Mouse (Mus musculus): ENCODE data around the gene Nphp4. TPM values are rescaled to one million over a fixed set of nuclear protein-coding genes. Genes with fewer than 3 reads are reported as not detected.

The Nphp4 gene
- polyA plus RNA-seq, 1 experiment = 2.3 TPM

- no peaks in the 10 kb centered on the region for H3K36me3 ChIP-seq (ENCODE audit: control insufficient read depth, insufficient read depth)
- TF ChIP-seq REST (IDR thresholded peaks at IDR 0.05; ENCODE audit: insufficient read depth, insufficient read length) (no peak), MYOG (IDR thresholded peaks at IDR 0.05; ENCODE audit: control insufficient read depth in 1 of 3, insufficient read depth in 1 of 3, insufficient read length in 2 of 3, low read depth in 2 of 3) (no peak), TCF12 (IDR thresholded peaks at IDR 0.05; ENCODE audit: insufficient read depth, poor library complexity, severe bottlenecking) (no peak), POLR2A (IDR thresholded peaks at IDR 0.05; ENCODE audit: insufficient read length, low read depth) (no peak), MYOD1 (IDR thresholded peaks at IDR 0.05; ENCODE audit: control insufficient read depth in 1 of 3, insufficient read length in 2 of 3, low read depth in 2 of 3) (no peak), MAX (IDR thresholded peaks at IDR 0.05; ENCODE audit: low read depth) (no peak), USF1 (IDR thresholded peaks at IDR 0.05; ENCODE audit: low read depth) (no peak), CEBPB (IDR thresholded peaks at IDR 0.05; ENCODE audit: insufficient read depth, poor library complexity, severe bottlenecking) (no peak), E2F4 (IDR thresholded peaks at IDR 0.05; ENCODE audit: insufficient read depth) (no peak), TCF3 (IDR thresholded peaks at IDR 0.05; ENCODE audit: insufficient read length, low read depth) (no peak), SRF (IDR thresholded peaks at IDR 0.05; ENCODE audit: control insufficient read depth, insufficient read length, low read depth) (no peak), POLR2AphosphoS2 (IDR thresholded peaks at IDR 0.05; ENCODE audit: insufficient read length, low read depth) (no peak)
- H3K27me3 ChIP-seq (ENCODE audit: control insufficient read depth, insufficient read depth, insufficient read length) = no peaks in the 10 kb centered on the region
- no peak overlapping the region for H3K4me3 ChIP-seq
- no peak overlapping the region for H3ac ChIP-seq (ENCODE audit: control insufficient read depth, insufficient read length)
- H3K4me2 ChIP-seq (ENCODE audit: low read depth) = no peak overlapping the region
- H3K79me2 ChIP-seq (ENCODE audit: control insufficient read depth, insufficient read depth) = no peaks in the 10 kb centered on the region
These were observed 132.7 kb downstream of the Nphp4 start for GRCm38 (mm10) chr4:152609196-152609595.

DNA sequence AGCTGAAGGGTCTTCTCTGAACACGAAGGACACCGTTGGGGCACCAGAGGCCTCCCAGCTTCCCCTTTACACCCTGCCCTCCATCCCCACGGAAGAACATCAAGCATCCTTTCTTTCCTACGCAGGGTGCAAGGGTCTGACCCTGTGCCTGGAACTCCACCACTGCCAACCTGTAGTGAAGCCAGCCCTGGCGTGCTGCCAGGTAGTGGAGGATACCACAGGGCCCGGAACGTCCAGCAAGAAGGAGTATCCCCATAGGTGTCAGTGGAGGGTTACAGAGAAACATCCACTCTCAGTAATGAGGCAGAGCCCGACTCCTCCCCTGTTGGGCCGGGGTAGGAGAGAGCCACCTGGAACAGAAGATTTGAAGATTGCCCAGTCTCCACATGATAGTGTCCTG lies 133.5 kb downstream of the Nphp4 start:
- Histone ChIP-seq H3K4me3 (no peak overlapping the region), H3K36me3 (ENCODE audit: control insufficient read depth, insufficient read depth) (no peaks in the 10 kb centered on the region), H3ac (ENCODE audit: control insufficient read depth, insufficient read length) (no peak overlapping the region), H3K4me2 (ENCODE audit: low read depth) (no peak overlapping the region), H3K79me2 (ENCODE audit: control insufficient read depth, insufficient read depth) (no peaks in the 10 kb centered on the region), H3K27me3 (ENCODE audit: control insufficient read depth, insufficient read depth, insufficient read length) (no peaks in the 10 kb centered on the region)
- no peak for TF ChIP-seq E2F4 (IDR thresholded peaks at IDR 0.05; ENCODE audit: insufficient read depth)
- TF ChIP-seq POLR2A (IDR thresholded peaks at IDR 0.05; ENCODE audit: insufficient read length, low read depth) = no peak
- TF ChIP-seq TCF3 (IDR thresholded peaks at IDR 0.05; ENCODE audit: insufficient read length, low read depth) = no peak
- no peak for TF ChIP-seq SRF (IDR thresholded peaks at IDR 0.05; ENCODE audit: control insufficient read depth, insufficient read length, low read depth)

Other genes starting within 250 kb of the Nphp4 start
- gene Gpr153, start 202.5 kb upstream of the Nphp4 start, polyA plus RNA-seq (2012; fragmentation: generic; extraction: Trizol) = 6.5 TPM
- gene Hes3, start 185.0 kb upstream of the Nphp4 start, polyA plus RNA-seq (2012; fragmentation: generic; extraction: Trizol) = 0.02 TPM
- gene Icmt, start 179.5 kb upstream of the Nphp4 start, polyA plus RNA-seq (2012; fragmentation: generic; extraction: Trizol) = 30.8 TPM
- gene Rnf207, start 157.7 kb upstream of the Nphp4 start, polyA plus RNA-seq (2012; fragmentation: generic; extraction: Trizol) = 0.52 TPM
- 1,218 TPM for gene Rpl22, start 151.0 kb upstream of the Nphp4 start, polyA plus RNA-seq (2012; fragmentation: generic; extraction: Trizol)
- 1.0 TPM for gene Chd5, start 138.1 kb upstream of the Nphp4 start, polyA plus RNA-seq (2012; fragmentation: generic; extraction: Trizol)
- gene Kcnab2, start 1.2 kb downstream of the Nphp4 start, polyA plus RNA-seq (2012; fragmentation: generic; extraction: Trizol) = 14.6 TPM

All from myocyte (in vitro differentiated cells).